Mouse (Mus musculus): Measurements from ENCODE around the gene Slc25a25. TPM values are rescaled to one million over a fixed set of nuclear protein-coding genes. Genes with fewer than 3 reads are reported as not detected.

The Slc25a25 gene
- polyA plus RNA-seq, 1 experiment from 2014 or later, result 8.7 TPM

- peak within 1 kb of the TSS; percentile 88 for H3K4me3 ChIP-seq (replicated peaks)
- WGBS (ENCODE audit: insufficient replicate concordance), result under 1% methylated on average over 31 of the region's 31 CpGs
- H3K4me2 ChIP-seq, result peak within 1 kb of the TSS; percentile 95
- H3K4me1 ChIP-seq (replicated peaks), result peaks cover 45% of the 10 kb centered on the region
- peak; percentile 85 for ATAC-seq (ENCODE audit: low read depth)
- peak within 1 kb of the TSS; percentile 87 for H3K9ac ChIP-seq
- peaks cover 15% of the 10 kb centered on the region; the same call in 1 of the 2 replicates for H3K36me3 ChIP-seq
- no peaks in the 10 kb centered on the region for H3K27me3 ChIP-seq
- H3K27ac ChIP-seq, result peak within 1 kb of the TSS; percentile 79
- DNase-seq, result peak; percentile 92
- no peaks in the 10 kb centered on the region for H3K9me3 ChIP-seq (replicated peaks)
Measured at GRCm38 (mm10) chr2:32395484-32395945, 55.7 kb downstream of the Slc25a25 start, which contains the start of gene Ptges2. TSS of gene Ptges2 (plus strand) at chr2:32395896.

- Histone ChIP-seq H3K27ac (peak overlapping the region; percentile 79), H3K4me3 (replicated peaks) (peak overlapping the region; percentile 88), H3K9me3 (replicated peaks) (no peaks in the 10 kb centered on the region), H3K4me2 (peak overlapping the region; percentile 95), H3K27me3 (no peaks in the 10 kb centered on the region), H3K9ac (peak overlapping the region; percentile 87), H3K4me1 (replicated peaks) (peaks cover 40% of the 10 kb centered on the region), H3K36me3 (peaks cover 11% of the 10 kb centered on the region; the same call in 1 of the 2 replicates)
- ATAC-seq (ENCODE audit: low read depth) (peak; percentile 25), DNase-seq (peak; percentile 51)
- WGBS (ENCODE audit: insufficient replicate concordance), result 2% methylated on average over 8 of the region's 8 CpGs
Measured at GRCm38 (mm10) chr2:32394973-32395372, 56.3 kb downstream of the Slc25a25 start.

- Histone ChIP-seq H3K4me1 (replicated peaks) (peaks cover 30% of the 10 kb centered on the region), H3K9me3 (replicated peaks) (no peaks in the 10 kb centered on the region), H3K4me3 (replicated peaks) (no peak overlapping the region), H3K36me3 (no peaks in the 10 kb centered on the region), H3K27me3 (0 out of 2 replicates have a peak, but pooled peaks cover 4% of the 10 kb centered on the region), H3K27ac (no peak overlapping the region), H3K9ac (no peak overlapping the region), H3K4me2 (no peak overlapping the region)
- WGBS (ENCODE audit: insufficient replicate concordance), result 79% methylated on average over 5 of the region's 5 CpGs
- ATAC-seq (ENCODE audit: low read depth) (no peak), DNase-seq (no peak)
Measured at GRCm38 (mm10) chr2:32392063-32392462, 59.2 kb downstream of the Slc25a25 start.

GRCm38 (mm10) chr2:32390871-32391270, 60.4 kb downstream of the Slc25a25 start:
- H3K36me3 ChIP-seq, result no peaks in the 10 kb centered on the region
- WGBS (ENCODE audit: insufficient replicate concordance), result 68% methylated on average over 8 of the region's 8 CpGs
- no peaks in the 10 kb centered on the region for H3K9me3 ChIP-seq (replicated peaks)
- H3K4me2 ChIP-seq, result no peak overlapping the region
- no peak overlapping the region for H3K27ac ChIP-seq
- DNase-seq (no peak), ATAC-seq (ENCODE audit: low read depth) (no peak)
- H3K27me3 ChIP-seq, result 0 out of 2 replicates have a peak, but pooled peaks cover 4% of the 10 kb centered on the region
- peaks cover 19% of the 10 kb centered on the region for H3K4me1 ChIP-seq (replicated peaks)
- H3K4me3 ChIP-seq (replicated peaks), result no peak overlapping the region
- no peak overlapping the region for H3K9ac ChIP-seq

- Histone ChIP-seq H3K4me2 (no peak overlapping the region), H3K9ac (no peak overlapping the region), H3K27ac (no peak overlapping the region), H3K9me3 (replicated peaks) (no peaks in the 10 kb centered on the region), H3K4me3 (replicated peaks) (no peak overlapping the region), H3K4me1 (replicated peaks) (peaks cover 6% of the 10 kb centered on the region; the same call in 1 of the 2 replicates), H3K36me3 (no peaks in the 10 kb centered on the region), H3K27me3 (0 out of 2 replicates have a peak, but pooled peaks cover 12% of the 10 kb centered on the region)
- WGBS (ENCODE audit: insufficient replicate concordance), result 51% methylated on average over 2 of the region's 2 CpGs
- DNase-seq, result no peak
- no peak for ATAC-seq (ENCODE audit: low read depth)
Measured at GRCm38 (mm10) chr2:32389157-32389556, 62.1 kb downstream of the Slc25a25 start.

- ATAC-seq (ENCODE audit: low read depth) (peak; percentile 27; the same call in 1 of the 2 replicates), DNase-seq (no peak)
- Histone ChIP-seq H3K4me3 (replicated peaks) (no peak within 1 kb of the TSS), H3K36me3 (no peaks in the 10 kb centered on the region), H3K27ac (no peak within 1 kb of the TSS), H3K27me3 (peaks cover 20% of the 10 kb centered on the region), H3K9ac (0 out of 2 replicates have a peak within 1 kb of the TSS, but pooled peaks have one; percentile 7), H3K9me3 (replicated peaks) (no peaks in the 10 kb centered on the region), H3K4me1 (replicated peaks) (peaks cover 11% of the 10 kb centered on the region; the same call in 1 of the 2 replicates), H3K4me2 (no peak within 1 kb of the TSS)
- WGBS (ENCODE audit: insufficient replicate concordance), result 33% methylated on average over 5 of the region's 5 CpGs
Measured at GRCm38 (mm10) chr2:32387706-32388490, 63.3 kb downstream of the Slc25a25 start, which contains the start of gene Lcn2. TSS of gene Lcn2 (minus strand) at chr2:32388252.

- DNase-seq, result no peak
- no peak overlapping the region for H3K27ac ChIP-seq
- ATAC-seq (ENCODE audit: low read depth), result no peak
- peak overlapping the region; percentile 76; the same call in 1 of the 2 replicates for H3K4me3 ChIP-seq (replicated peaks)
- no peak overlapping the region for H3K9ac ChIP-seq
- H3K4me2 ChIP-seq, result peak overlapping the region; percentile 99; the same call in 1 of the 2 replicates
- 71% methylated on average over 2 of the region's 2 CpGs for WGBS (ENCODE audit: insufficient replicate concordance)
- H3K27me3 ChIP-seq, result peaks cover 20% of the 10 kb centered on the region
- H3K4me1 ChIP-seq (replicated peaks), result peaks cover 30% of the 10 kb centered on the region
- H3K36me3 ChIP-seq, result peaks cover 23% of the 10 kb centered on the region
- H3K9me3 ChIP-seq (replicated peaks), result no peaks in the 10 kb centered on the region
Measured at GRCm38 (mm10) chr2:32382689-32383088, 68.6 kb downstream of the Slc25a25 start.

- peak; percentile 95 for DNase-seq
- Histone ChIP-seq H3K9me3 (replicated peaks) (no peaks in the 10 kb centered on the region), H3K4me2 (peak within 1 kb of the TSS; percentile 99), H3K4me3 (replicated peaks) (peak within 1 kb of the TSS; percentile 76), H3K27ac (peak within 1 kb of the TSS; percentile 77), H3K36me3 (peaks cover 32% of the 10 kb centered on the region), H3K27me3 (peaks cover 20% of the 10 kb centered on the region), H3K4me1 (replicated peaks) (peaks cover 30% of the 10 kb centered on the region), H3K9ac (peak within 1 kb of the TSS; percentile 86)
- 0% methylated on average over 44 of the region's 47 CpGs for whole genome bisulfite sequencing (ENCODE audit: insufficient replicate concordance)
- peak; percentile 94 for ATAC-seq (ENCODE audit: low read depth)
Measured at GRCm38 (mm10) chr2:32381775-32382223, 69.4 kb downstream of the Slc25a25 start, which contains the start of gene 1110008P14Rik. TSS of gene 1110008P14Rik (minus strand) at chr2:32381938.

GRCm38 (mm10) chr2:32381141-32381774, 70.0 kb downstream of the Slc25a25 start:
- peak overlapping the region; percentile 86 for H3K9ac ChIP-seq

GRCm38 (mm10) chr2:32380001-32380500, 71.2 kb downstream of the Slc25a25 start:
- Histone ChIP-seq H3K9ac (peak overlapping the region; percentile 86), H3K9me3 (replicated peaks) (no peaks in the 10 kb centered on the region), H3K27ac (no peak overlapping the region), H3K4me1 (replicated peaks) (peaks cover 30% of the 10 kb centered on the region), H3K4me3 (replicated peaks) (0 out of 2 replicates have a peak overlapping the region, but pooled peaks have one; percentile 76), H3K36me3 (peaks cover 49% of the 10 kb centered on the region), H3K4me2 (peak overlapping the region; percentile 99), H3K27me3 (peaks cover 18% of the 10 kb centered on the region)
- ATAC-seq (ENCODE audit: low read depth), result no peak
- 78% methylated on average over 7 of the region's 7 CpGs for WGBS (ENCODE audit: insufficient replicate concordance)
- no peak for DNase-seq

More at GRCm38 (mm10) chr2:32381141-32381774, 70.0 kb downstream of the Slc25a25 start:
- ATAC-seq (ENCODE audit: low read depth) (peak; percentile 50), DNase-seq (peak; percentile 35)
- peak overlapping the region; percentile 77 for H3K27ac ChIP-seq
- no peaks in the 10 kb centered on the region for H3K9me3 ChIP-seq (replicated peaks)
- H3K27me3 ChIP-seq, result peaks cover 20% of the 10 kb centered on the region
- H3K4me2 ChIP-seq, result peak overlapping the region; percentile 99
- under 1% methylated on average over 27 of the region's 27 CpGs for WGBS (ENCODE audit: insufficient replicate concordance)
- H3K36me3 ChIP-seq, result peaks cover 37% of the 10 kb centered on the region
- H3K4me3 ChIP-seq (replicated peaks), result peak overlapping the region; percentile 76
- peaks cover 30% of the 10 kb centered on the region for H3K4me1 ChIP-seq (replicated peaks)
